Mouse (Mus musculus) embryonic facial prominence, embryonic 11.5 days (tissue): ENCODE results near the gene Gldn. TPM values are rescaled to one million over a fixed set of nuclear protein-coding genes. Genes with fewer than 3 reads are reported as not detected.

Source experiments
- ATAC-seq: fragments of 200-750 bp; cut with Nextera tagmentation; replicated peaks from 2 replicates; pipeline ENCODE4 v1.8.0; 2017; ENCODE audit warnings: low read depth; ENCODE audit not compliant: insufficient number of reproducible peaks, low FRiP score, low TSS enrichment
- DNase-seq: peaks from one replicate; pipeline ENCODE4 v3.0.0-alpha.2; 2015; ENCODE audit warnings: low spot score
- H3K27ac ChIP-seq: fragments of 300-500 bp; sonication (generic); replicated peaks from 2 replicates; pipeline ENCODE4 v1.5.1; 2014; ENCODE audit warnings: mild to moderate bottlenecking, low read depth, low read length, control low read depth
- H3K27me3 ChIP-seq: fragments of 300-500 bp; sonication (generic); 2 replicates; pipeline ENCODE4 v1.6.1; 2014; ENCODE audit warnings: mild to moderate bottlenecking, low read length, moderate library complexity, mixed read lengths; ENCODE audit not compliant: control insufficient read depth, insufficient read depth
- H3K36me3 ChIP-seq: fragments of 300-500 bp; sonication (generic); replicated peaks from 2 replicates; pipeline ENCODE4 v1.6.1; 2014; ENCODE audit warnings: low read depth, mild to moderate bottlenecking, low read length, moderate library complexity, mixed read lengths; ENCODE audit not compliant: control insufficient read depth, insufficient read depth
- H3K4me1 ChIP-seq: fragments of 300-500 bp; sonication (generic); 2 replicates; pipeline ENCODE4 v1.6.1; 2014; ENCODE audit warnings: low read length, mixed read lengths; ENCODE audit not compliant: control insufficient read depth, insufficient read depth
- H3K4me2 ChIP-seq: fragments of 300-500 bp; sonication (generic); 2 replicates; pipeline ENCODE4 v1.6.1; 2014; ENCODE audit warnings: low read depth, mild to moderate bottlenecking, control low read depth, low read length, moderate library complexity
- H3K4me3 ChIP-seq: fragments of 300-500 bp; sonication (generic); 2 replicates; pipeline ENCODE4 v1.5.1; 2014; ENCODE audit warnings: low read depth, low read length, control low read depth
- H3K9ac ChIP-seq: fragments of 300-500 bp; sonication (generic); replicated peaks from 2 replicates; pipeline ENCODE4 v1.6.1; 2014; ENCODE audit warnings: mild to moderate bottlenecking, control low read depth, low read length
- H3K9me3 ChIP-seq: fragments of 300-500 bp; sonication (generic); replicated peaks from 2 replicates; pipeline ENCODE4 v1.6.1; 2016; ENCODE audit warnings: mild to moderate bottlenecking, low read length, inconsistent platforms, mixed read lengths; ENCODE audit not compliant: control insufficient read depth
- WGBS: fragments of 180-500 bp; shearing (Covaris S2); extraction: QIAGEN DNeasy Blood & Tissue Kit; methylation state at CpG from one replicate; pipeline ENCODE4 v1.1.7; 2014; 5-methylcytosine and 5-hydroxymethylcytosine counted together
- polyA plus RNA-seq: library from polyadenylated mRNA; unstranded; fragments of >200 nt; fragmentation: Nextera tagmentation; extraction: Ambion mirVana; gene quantifications from 2 replicates; pipeline ENCODE4 v1.2.1, GENCODE M21; 2014

The Gldn gene
- 0.17 and 0.25 TPM in 2 replicates for polyA plus RNA-seq

DNA sequence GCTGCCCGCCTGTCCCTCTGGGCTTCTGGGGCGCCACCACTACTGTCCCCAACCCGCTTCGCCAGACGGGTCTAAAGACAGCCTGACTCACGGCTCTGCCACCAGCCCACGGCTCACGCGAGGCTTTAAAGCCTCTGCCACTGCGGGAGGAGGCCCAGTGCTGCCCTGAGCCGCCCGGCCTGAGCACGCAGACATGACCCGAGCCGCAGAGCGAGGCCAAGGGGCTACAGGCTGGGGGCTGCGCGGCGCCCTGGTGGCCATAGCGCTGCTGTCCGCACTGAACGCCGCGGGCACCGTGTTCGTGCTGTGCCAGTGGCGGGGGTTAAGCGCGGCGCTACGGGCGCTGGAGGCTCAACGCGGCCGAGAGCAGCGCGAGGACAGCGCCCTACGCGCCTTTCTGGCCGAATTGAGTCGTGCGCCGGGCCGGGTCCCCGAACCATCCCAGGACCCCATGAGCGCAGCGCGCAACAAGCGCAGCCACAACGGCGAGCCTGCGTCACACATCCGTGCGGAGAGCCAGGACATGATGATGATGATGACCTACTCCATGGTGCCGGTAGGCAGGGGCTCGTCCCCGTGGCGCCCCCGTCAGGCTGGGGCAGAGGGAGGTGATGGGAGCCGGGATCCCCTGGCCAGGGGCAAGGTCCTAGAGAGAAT is at the start of gene Gldn:
Gldn (plus strand) TSS at position 156 of the 657 bp plus-strand sequence.
- Histone ChIP-seq H3K27ac (no peak within 1 kb of the TSS), H3K4me2 (peak within 1 kb of the TSS; percentile 77), H3K36me3 (no peaks in the 10 kb centered on the region), H3K27me3 (peaks cover 6% of the 10 kb centered on the region), H3K9me3 (no peaks in the 10 kb centered on the region), H3K4me3 (peak within 1 kb of the TSS; percentile 35), H3K4me1 (peaks cover 3% of the 10 kb centered on the region; the same call in 1 of the 2 replicates), H3K9ac (peak within 1 kb of the TSS; percentile 39)
- 0 out of 2 replicates have a peak, but pooled peaks have one; percentile 48 for ATAC-seq
- 2% methylated on average over 58 of the region's 61 CpGs for WGBS
- DNase-seq = peak; percentile 62

GRCm38 (mm10) chr9:54244869-54245665 is 41.2 kb upstream of the Gldn start:
- Histone ChIP-seq H3K9ac (no peak overlapping the region), H3K36me3 (no peaks in the 10 kb centered on the region), H3K4me2 (no peak overlapping the region), H3K4me1 (no peaks in the 10 kb centered on the region), H3K27me3 (no peaks in the 10 kb centered on the region), H3K4me3 (no peak overlapping the region), H3K27ac (no peak overlapping the region), H3K9me3 (no peaks in the 10 kb centered on the region)
- WGBS = 61% methylated on average over 3 of the region's 3 CpGs
- DNase-seq (no peak), ATAC-seq (no peak)

GRCm38 (mm10) chr9:54264754-54265153 is 21.5 kb upstream of the Gldn start:
- H3K36me3 ChIP-seq = no peaks in the 10 kb centered on the region
- 69% methylated on average over 4 of the region's 4 CpGs for WGBS

GRCm38 (mm10) chr9:54268010-54268409 is 18.3 kb upstream of the Gldn start, which contains the start of gene Cyp19a1:
TSS of gene Cyp19a1 (minus strand) at chr9:54268110.
- no peak within 1 kb of the TSS for H3K4me2 ChIP-seq
- H3K27ac ChIP-seq = no peak within 1 kb of the TSS
- no peak within 1 kb of the TSS for H3K4me3 ChIP-seq
- DNase-seq = no peak
- H3K36me3 ChIP-seq = no peaks in the 10 kb centered on the region
- no peak within 1 kb of the TSS for H3K9ac ChIP-seq
- H3K4me1 ChIP-seq = no peaks in the 10 kb centered on the region
- ATAC-seq = no peak
- H3K27me3 ChIP-seq = no peaks in the 10 kb centered on the region
- WGBS = 85% methylated on average over 7 of the region's 7 CpGs
- H3K9me3 ChIP-seq = no peaks in the 10 kb centered on the region

More at GRCm38 (mm10) chr9:54264754-54265153, 21.5 kb upstream of the Gldn start:
- H3K27ac ChIP-seq = no peak overlapping the region
- no peaks in the 10 kb centered on the region for H3K9me3 ChIP-seq
- ATAC-seq (no peak), DNase-seq (no peak)
- H3K4me3 ChIP-seq = no peak overlapping the region
- no peaks in the 10 kb centered on the region for H3K27me3 ChIP-seq
- H3K9ac ChIP-seq = no peak overlapping the region
- H3K4me1 ChIP-seq = no peaks in the 10 kb centered on the region
- no peak overlapping the region for H3K4me2 ChIP-seq

GRCm38 (mm10) chr9:54269987-54270386 is 16.3 kb upstream of the Gldn start:
- no peaks in the 10 kb centered on the region for H3K36me3 ChIP-seq
- H3K9ac ChIP-seq = no peak overlapping the region
- 77% methylated on average over 6 of the region's 6 CpGs for WGBS

DNA sequence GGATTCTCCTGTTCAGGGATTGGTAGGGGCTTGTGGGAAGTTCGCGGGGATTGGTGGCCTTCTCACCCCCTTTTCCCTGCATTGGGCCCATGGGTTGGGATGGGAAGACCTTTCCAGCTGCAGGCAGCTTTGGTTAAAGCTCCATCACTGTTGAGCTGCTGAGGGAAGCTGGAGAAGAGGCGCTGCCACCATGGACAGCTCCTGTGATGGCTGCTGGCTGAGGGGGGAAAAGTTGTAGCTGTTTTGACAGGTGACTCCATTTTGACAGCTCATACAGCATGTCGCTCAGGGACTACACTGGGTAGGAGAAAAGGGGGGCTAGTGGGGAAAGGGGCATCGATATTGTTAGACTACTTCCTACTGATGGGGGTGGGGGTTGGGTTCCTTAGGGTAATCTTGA is 15.4 kb upstream of the Gldn start:
- H3K4me2 ChIP-seq = no peak overlapping the region
- H3K4me3 ChIP-seq = no peak overlapping the region
- no peaks in the 10 kb centered on the region for H3K4me1 ChIP-seq
- ATAC-seq (no peak), DNase-seq (peak; percentile 71)
- H3K27ac ChIP-seq = no peak overlapping the region
- H3K9ac ChIP-seq = no peak overlapping the region
- no peaks in the 10 kb centered on the region for H3K9me3 ChIP-seq
- H3K36me3 ChIP-seq = no peaks in the 10 kb centered on the region
- WGBS = 32% methylated on average over 5 of the region's 5 CpGs
- no peaks in the 10 kb centered on the region for H3K27me3 ChIP-seq

More at GRCm38 (mm10) chr9:54269987-54270386, 16.3 kb upstream of the Gldn start:
- Histone ChIP-seq H3K4me3 (no peak overlapping the region), H3K9me3 (no peaks in the 10 kb centered on the region), H3K27me3 (no peaks in the 10 kb centered on the region), H3K4me1 (no peaks in the 10 kb centered on the region), H3K4me2 (no peak overlapping the region), H3K27ac (no peak overlapping the region)
- no peak for DNase-seq
- ATAC-seq = no peak

DNA sequence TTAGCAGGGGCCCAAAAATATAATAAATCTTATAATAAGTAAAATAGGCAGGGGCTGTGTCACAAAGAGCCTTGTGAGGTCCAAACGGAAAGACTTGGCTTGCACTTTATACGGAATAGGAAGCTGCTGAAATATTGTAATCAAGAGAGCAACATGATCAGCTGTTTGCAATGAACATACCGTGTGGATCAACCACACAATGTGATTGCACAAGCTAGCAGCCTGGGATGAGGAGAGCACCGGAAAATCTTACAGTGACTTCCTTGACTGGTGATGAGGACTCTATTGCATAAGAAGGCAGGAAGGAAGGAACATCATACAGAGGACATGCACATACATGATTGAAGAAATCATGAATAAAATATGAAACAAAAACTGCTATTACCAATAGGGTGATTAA is 11.0 kb upstream of the Gldn start:
- no peaks in the 10 kb centered on the region for H3K27me3 ChIP-seq
- DNase-seq (no peak), ATAC-seq (no peak)
- H3K4me3 ChIP-seq = no peak overlapping the region
- no peak overlapping the region for H3K27ac ChIP-seq
- H3K4me2 ChIP-seq = no peak overlapping the region
- 87% methylated on average over 4 of the region's 4 CpGs for WGBS
- H3K4me1 ChIP-seq = no peaks in the 10 kb centered on the region
- no peaks in the 10 kb centered on the region for H3K9me3 ChIP-seq
- no peak overlapping the region for H3K9ac ChIP-seq
- H3K36me3 ChIP-seq = no peaks in the 10 kb centered on the region

- Histone ChIP-seq H3K9me3 (no peaks in the 10 kb centered on the region), H3K9ac (no peak overlapping the region), H3K27me3 (no peaks in the 10 kb centered on the region), H3K4me3 (no peak overlapping the region), H3K4me1 (no peaks in the 10 kb centered on the region), H3K4me2 (no peak overlapping the region), H3K27ac (no peak overlapping the region), H3K36me3 (no peaks in the 10 kb centered on the region)
- ATAC-seq (no peak), DNase-seq (no peak)
- 86% methylated on average over 12 of the region's 12 CpGs for WGBS
Measured at GRCm38 (mm10) chr9:54279046-54279589, 7.2 kb upstream of the Gldn start.
